Mouse (Mus musculus): ENCODE results near the gene Macrod2.

- TF ChIP-seq EP300 (IDR thresholded peaks at IDR 0.05; ENCODE audit: low read depth) (no peak), CTCF (IDR thresholded peaks at IDR 0.05; ENCODE audit: low read depth) (no peak)
Observed at GRCm38 (mm10) chr2:141419806-141420205, 1024.7 kb downstream of the Macrod2 start.
